Mouse (Mus musculus): ENCODE data around the gene Arhgap27.

GRCm38 (mm10) chr11:103340677-103341076 is 22.8 kb downstream of the Arhgap27 start:
- TF ChIP-seq CTCF (IDR thresholded peaks at IDR 0.05; ENCODE audit: low read depth, low read length): no peak
- TF ChIP-seq POLR2A (IDR thresholded peaks at IDR 0.05; ENCODE audit: insufficient read depth, low read length): no peak
- TF ChIP-seq EP300 (IDR thresholded peaks at IDR 0.05; ENCODE audit: insufficient read depth, low read depth, low read length): no peak
